Mouse (Mus musculus) ovary, postnatal 10 days (tissue): ENCODE measurements around the gene Ajap1.

ENCODE experiments used
- DNase-seq: peaks from one replicate; pipeline ENCODE4 v3.0.0; 2022; ENCODE audit warnings: low spot score

Gene Ajap1

DNA sequence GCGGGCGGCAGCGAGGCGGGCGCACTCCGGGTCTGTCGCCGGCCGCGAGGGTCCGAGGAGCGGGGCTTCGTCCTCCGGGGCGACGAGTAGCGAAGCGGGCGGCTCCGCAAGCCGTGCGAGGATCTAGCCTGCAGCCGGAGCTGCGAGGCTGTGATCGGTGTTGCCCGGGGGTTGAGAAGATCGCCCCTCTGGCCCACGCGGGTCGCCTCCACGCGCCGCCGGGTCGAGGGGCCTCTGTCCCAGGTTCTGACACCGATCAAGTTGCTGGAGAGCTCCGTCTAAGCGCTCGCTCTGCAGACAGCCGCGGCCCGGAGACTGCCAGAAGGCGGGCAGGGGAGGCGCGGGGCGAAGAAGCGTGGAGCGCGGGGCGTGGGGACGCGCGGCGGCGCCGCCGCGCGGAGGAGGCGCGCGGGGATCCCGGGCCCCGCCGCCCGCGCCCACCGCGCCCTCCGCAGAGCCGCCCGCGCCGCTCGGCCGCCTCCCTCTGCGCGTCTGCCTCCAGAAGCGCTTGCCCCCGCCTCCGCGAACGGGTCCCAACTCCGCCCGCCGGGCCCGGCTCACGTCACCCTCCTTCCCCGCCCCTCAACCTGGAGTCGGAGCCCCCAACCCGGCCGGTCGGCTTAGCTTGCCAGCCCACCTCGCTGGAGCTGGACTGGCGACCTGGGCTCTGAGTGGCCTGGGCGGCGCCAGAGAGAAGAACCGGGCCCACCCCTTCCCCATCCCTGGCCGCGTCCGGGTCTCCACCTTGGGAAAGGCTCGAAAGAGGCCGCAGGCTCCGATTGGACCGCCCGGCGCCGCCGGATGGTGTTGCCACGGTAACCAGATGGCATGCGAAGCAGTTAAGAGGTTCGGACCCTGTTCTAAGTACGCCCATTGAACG is at the start of gene Ajap1:
Ajap1 (minus strand) TSS at position 353 of the 880 bp plus-strand sequence.
- DNase-seq, result no peak

DNA sequence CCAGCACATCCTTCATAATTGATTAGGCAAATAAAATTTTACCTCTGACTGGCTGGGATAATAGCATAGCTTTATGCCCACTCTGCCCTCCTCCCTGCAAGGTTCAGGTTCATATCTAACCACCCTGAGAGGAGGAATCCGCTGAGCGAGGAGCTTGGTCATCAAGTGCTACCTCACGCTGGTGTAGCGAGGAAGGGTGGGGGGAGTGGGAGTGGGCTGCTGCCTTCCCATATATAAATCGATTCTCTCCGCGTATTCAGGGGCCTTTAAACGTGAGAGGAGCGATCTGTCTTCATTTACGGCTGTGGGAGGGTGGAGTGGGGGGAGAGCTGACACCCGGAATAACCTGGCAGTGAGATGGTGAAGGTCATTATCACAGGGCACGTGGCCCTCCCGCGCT is 47.9 kb upstream of the Ajap1 start:
- DNase-seq, result no peak

GRCm38 (mm10) chr4:153521601-153522000 is 39.0 kb upstream of the Ajap1 start:
- no peak for DNase-seq

- no peak for DNase-seq
Observed at GRCm38 (mm10) chr4:153519888-153520287, 37.3 kb upstream of the Ajap1 start.

GRCm38 (mm10) chr4:153519289-153519688 is 36.7 kb upstream of the Ajap1 start:
- DNase-seq, result no peak

- DNase-seq, result no peak
Observed at GRCm38 (mm10) chr4:153515786-153516185, 33.2 kb upstream of the Ajap1 start.

GRCm38 (mm10) chr4:153514071-153514470 is 31.5 kb upstream of the Ajap1 start:
- no peak for DNase-seq

GRCm38 (mm10) chr4:153511530-153511929 is 28.9 kb upstream of the Ajap1 start:
- no peak for DNase-seq

DNA sequence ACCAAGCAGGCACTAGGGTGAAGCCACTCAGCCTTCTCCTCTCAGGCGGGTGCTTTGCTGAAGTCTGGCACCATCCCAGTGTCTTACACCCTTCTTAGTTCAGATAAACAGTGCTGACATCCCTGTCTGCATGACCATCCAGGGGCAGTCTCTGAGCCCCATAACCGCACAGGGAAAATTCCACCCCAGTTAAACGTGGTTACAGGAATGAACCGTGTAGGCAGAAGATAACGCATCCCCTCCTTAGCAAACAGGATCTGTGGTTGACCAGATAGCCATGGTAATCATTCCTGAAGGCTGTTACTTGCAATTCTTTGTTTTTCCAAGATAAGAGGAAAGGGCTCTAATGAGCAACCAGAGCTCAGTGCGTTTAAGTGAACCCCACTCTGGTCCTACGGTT is 19.3 kb upstream of the Ajap1 start:
- no peak for DNase-seq

DNA sequence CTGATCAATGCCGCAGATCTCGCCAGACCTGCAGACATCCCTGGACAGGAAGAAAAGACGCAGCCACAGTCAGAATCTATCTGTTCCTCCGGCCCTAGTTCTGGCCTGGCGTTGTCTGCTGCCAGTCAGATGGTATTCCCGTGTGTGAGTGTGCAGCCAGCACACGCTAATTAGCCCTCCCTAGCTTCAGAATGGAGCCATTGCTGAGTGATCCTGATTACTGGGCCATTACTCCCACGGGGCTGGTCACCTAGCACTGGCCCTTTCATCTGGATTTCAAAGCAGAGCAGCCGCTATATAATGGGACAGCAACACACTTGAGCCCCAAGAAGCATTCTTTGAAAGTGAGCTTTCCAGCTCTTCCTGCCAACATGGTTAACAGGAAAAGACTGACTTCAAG is 9.8 kb upstream of the Ajap1 start:
- DNase-seq, result no peak

DNA sequence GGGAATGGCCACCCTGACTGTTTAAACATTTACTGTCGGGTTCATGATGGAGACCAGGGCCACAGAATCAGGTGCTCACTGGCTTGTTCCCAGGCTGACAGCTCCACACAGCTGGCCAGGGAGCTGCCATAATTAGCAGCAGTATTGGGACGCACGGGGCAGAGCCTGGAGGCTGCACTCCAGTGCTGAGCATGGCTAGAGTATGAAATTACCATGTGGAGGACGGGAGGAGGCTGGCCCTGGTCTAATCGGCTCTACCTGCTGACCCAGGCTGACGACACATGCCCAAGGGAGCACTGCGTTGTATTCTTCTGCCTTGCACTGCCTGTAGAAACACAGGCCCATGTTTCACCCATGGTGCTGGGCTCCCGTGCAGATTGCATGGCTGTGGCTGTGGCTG is 6.5 kb upstream of the Ajap1 start:
- no peak for DNase-seq

- DNase-seq, result no peak
Observed at GRCm38 (mm10) chr4:153485913-153486312, 3.3 kb upstream of the Ajap1 start.

DNA sequence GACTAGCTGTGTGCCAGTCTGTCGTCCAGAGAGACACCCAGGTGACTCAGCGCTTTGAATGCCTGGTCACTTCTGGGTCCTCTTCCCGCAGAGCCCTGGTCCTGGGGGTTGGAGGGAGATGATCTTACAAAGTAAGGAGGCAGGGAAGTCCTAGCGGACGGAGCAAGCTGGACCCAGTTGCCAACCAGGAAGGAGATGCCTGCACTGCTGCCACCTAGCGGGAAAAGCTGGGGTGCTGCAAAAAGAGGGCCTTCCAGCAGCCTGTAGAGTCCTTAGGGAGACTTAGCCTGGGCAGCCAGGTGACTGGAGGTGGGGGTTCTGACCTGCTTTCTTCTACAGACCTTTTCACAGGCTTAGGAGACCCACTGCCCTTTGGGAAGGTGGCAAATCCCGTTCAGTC is 1.8 kb upstream of the Ajap1 start:
- DNase-seq, result peak; percentile 38

- no peak for DNase-seq
Observed at GRCm38 (mm10) chr4:153481361-153482234, 1.0 kb downstream of the Ajap1 start.

DNA sequence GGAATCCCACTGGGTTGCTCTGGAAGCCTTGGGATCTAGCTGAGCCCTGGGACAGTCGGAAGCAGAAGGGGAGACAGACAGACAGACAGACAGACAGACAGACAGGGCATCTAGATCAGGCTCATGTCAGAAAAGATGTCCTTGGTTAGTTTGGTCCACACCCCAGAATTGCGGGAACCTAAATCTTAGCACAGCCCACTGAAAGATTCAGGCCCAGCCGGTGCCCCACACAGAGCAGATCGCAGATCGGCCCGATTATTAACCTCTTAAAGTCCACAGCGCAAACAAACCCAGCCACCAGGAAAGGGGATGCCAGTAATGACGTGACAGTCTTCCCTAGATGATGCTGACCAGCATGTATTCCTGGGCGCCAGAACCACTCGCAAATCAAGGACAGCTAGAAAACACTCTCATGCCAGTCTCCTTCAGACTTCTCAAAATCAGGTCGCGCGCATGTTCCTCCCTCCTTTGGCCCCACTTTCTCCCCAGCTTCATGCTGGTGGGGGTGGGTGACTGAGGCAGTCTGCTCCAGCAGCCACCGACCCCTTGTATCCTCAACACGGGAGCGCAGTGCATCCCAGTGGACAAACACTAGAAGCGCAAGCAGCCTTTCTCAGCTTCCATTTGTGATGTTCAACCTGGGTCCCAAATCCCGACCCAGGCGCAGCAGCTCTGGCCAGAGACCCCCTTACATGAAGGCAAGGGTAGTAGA is 1.9 kb downstream of the Ajap1 start:
- DNase-seq, result no peak

- no peak for DNase-seq
Observed at GRCm38 (mm10) chr4:153479144-153479543, 3.5 kb downstream of the Ajap1 start.

DNA sequence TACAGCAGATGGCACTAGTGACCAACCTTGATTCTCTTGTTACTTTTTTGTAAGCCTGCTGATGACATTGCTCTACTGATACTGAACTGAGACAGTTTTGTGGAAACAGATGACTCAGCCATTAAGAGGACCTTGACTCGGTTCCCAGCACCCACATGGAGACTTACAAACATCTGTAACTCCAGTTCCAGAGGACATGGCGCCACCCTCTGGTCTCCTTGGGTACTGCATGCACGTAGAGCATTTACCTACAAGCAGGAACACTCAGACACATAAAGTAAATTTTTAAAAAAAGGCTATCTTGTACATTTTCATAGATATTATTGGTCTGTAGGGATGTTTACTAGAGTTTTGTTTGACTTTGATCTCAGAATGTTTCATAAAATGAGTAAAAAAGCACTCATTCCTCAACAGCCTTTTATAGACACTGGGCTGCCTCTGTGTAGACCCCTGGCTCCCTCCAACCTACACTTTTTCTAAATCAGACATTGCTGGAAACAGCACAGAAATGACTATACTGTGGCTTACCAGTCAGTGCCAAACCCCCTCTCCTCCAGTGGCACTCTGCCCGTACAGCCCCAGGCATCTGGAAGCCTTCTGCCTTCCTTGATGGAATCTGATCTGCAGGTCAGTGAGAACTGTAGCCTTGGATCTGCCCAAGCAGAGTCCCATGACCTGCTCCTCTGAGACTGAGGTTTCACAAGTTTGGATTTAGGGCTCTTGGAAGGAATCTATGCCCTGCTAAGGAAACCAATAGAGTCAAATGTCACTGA is 8.9 kb downstream of the Ajap1 start:
- no peak for DNase-seq

DNA sequence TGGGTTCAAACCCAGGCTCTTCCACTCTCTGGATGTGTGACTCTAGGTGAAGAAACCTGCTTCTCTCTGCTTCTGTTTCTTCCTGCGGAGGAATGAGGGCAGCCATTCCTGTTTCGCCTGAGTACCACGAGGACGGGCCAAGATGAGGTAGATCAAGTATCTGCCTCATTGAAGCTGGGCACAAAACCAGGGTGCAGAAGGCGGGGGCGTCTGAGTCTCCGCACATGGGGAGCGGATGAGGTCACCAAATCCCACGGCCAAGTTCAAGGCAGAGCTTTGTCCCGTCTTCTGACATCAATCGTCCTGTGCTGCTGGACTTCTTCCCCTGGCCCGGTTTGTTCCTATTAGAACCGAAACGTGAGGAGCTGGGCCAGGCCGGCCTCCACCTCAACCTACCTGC is 12.9 kb downstream of the Ajap1 start:
- no peak for DNase-seq

DNA sequence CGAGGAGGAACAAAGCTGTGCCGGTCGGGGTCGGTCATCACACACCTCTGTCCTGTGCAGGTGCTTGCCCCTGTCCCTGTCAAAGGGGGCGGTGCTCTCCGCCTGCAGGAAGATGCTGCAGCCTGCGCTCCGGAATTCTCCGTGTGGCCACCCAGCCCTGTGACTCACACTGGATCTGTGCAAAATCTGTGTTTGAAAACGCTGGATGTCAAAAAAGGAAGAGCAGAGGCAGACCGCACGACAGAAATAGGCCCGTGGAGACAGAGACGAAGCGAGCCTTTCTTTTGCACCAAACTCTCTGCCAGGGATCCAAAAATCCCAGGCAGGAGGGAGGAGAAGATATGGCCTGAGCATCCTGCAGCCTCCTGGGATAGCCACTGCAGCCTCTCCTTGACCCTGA is 22.7 kb downstream of the Ajap1 start:
- no peak for DNase-seq

GRCm38 (mm10) chr4:153459503-153459902 is 23.1 kb downstream of the Ajap1 start:
- no peak for DNase-seq

DNA sequence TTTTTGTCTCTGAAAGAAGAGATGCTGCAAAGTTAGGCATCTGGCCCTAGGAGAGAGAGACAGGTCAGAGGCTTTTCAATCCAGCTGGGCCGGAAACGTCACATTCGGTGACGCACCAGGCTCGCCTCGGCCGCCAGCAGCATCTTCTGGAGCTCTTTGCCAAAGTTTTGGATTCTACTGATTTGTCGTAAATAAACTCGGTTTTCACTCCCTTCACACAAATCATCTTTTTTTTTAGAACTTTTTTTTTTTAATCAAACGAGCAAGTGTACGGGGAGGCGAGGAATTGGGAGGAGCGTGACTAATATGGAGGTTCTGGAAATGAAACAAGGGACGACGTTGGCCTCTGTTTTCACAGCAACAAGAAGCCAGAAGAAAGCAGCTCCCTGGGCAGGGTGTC is 23.8 kb downstream of the Ajap1 start:
- DNase-seq, result no peak

DNA sequence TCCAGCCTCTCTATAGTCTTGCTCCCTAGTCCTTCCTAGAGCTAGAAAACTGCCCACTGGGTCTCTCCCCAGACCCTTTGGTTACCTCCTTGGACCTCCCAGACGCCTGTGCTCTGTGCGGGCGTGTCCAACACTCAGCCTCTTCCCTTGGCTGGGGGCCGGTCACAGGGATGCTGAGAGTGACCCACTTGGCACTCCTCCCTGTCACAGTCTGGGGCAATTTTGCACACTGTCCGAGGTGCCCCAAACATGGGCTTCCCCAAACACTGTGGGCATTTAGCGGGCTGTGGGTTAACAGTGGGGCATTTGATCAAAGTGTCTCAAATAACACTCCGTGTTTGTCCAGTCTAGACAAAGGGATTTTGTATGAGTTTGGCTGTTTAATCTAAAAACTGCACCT is 29.1 kb downstream of the Ajap1 start:
- no peak for DNase-seq
